Mouse (Mus musculus): Measurements from ENCODE around the gene Gtf2f1.
A peak's percentile ranks its signal among the peaks of the same experiment; 100 is the strongest.

Gtf2f1 gene

GRCm38 (mm10) chr17:57007137-57007905, 3.8 kb downstream of the Gtf2f1 start:
- DNase-seq (ENCODE audit: low read depth in 2 of 2, low spot score in 2 of 2): no peak

DNA sequence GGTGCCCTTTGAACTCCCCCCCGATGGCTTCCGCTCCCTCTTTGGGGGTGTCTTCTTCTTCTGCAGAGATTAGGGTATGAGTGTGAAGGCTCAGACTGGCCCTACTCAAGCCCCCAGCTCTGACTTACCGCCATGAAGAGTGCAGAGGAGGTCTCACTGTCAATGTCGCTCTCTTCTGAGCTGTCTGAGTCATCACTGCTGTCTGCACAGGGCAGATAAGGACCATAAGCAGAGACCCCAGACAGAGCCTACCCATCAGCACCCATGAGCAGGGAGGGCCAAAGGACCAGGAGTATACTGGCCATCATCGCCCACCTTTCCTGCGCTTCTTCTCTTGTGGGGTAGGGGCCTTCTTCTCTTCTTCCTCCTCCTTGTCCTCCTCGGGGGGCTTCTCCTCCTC, 7.1 kb downstream of the Gtf2f1 start:
- DNase-seq (ENCODE audit: low read depth in 2 of 2, low spot score in 2 of 2): no peak

GRCm38 (mm10) chr17:57001228-57001627, 9.9 kb downstream of the Gtf2f1 start:
- DNase-seq (ENCODE audit: low read depth in 2 of 2, low spot score in 2 of 2): no peak

DNA sequence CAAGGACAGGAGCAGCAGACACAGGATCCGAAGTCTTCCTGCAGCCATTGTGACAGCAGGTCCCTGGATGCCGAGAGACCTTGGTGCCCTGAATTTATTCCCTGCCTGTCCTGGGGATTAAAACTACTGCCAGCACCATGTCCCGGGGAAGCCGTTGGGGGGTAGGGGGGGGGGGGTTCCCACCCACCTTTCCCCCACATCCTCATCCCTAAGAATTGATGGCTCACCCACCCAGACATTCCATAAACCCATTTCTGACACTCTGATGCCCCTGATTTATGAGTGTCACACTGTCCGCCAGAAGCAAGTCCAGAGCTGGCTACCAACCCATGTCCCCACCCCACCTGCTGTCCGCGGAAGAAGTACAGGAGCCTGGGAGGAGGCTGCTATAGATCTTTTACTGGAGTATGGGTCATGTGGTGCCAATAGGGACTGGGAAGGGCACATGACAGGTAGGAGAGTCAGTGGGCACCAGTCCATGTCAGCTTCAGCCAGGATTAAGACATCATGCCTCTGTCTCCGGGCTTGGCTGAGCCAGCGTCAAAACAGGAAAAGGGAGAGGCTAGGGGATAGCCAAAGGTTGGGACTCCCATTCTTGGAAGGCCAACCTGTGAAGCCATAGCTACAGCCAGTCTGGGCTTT, 11.0 kb downstream of the Gtf2f1 start, which contains the start of gene Pspn:
Gene Pspn (minus strand): TSS at position 51 of the 642 bp plus-strand sequence.
- DNase-seq (ENCODE audit: low read depth in 2 of 2, low spot score in 2 of 2): no peak

DNA sequence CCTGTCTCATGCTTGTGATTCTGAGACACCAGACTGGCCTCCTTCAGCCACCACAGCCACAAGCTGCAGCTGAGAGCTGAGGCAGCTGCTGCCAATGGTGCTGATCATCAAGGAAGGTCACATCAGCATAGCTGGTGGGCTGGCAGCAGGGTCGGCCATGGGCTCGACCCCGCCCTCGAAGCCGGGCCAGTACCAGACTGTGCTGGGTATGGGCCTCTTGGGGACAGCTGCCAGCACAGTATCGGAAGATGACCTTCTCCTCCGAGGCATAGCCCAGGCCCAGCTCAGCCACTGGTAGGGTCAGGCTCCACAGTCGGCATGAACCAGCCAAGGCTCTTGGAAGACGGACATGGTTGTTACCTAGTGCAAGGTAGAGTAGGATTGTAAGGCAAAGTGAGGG, 11.7 kb downstream of the Gtf2f1 start:
- no peak for DNase-seq (ENCODE audit: low read depth in 2 of 2, low spot score in 2 of 2)

- DNase-seq (ENCODE audit: low read depth in 2 of 2, low spot score in 2 of 2): peak; percentile 93 to 95
Observed at GRCm38 (mm10) chr17:56997029-56997667, 13.9 kb downstream of the Gtf2f1 start, which contains the start of gene Alkbh7. Gene Alkbh7 (plus strand): TSS chr17:56997339.

GRCm38 (mm10) chr17:56996506-56996905, 14.6 kb downstream of the Gtf2f1 start:
- no peak for DNase-seq (ENCODE audit: low read depth in 2 of 2, low spot score in 2 of 2)

- no peak for DNase-seq (ENCODE audit: low read depth in 2 of 2, low spot score in 2 of 2)
Observed at GRCm38 (mm10) chr17:56995046-56995445, 16.0 kb downstream of the Gtf2f1 start.

GRCm38 (mm10) chr17:56990966-56991365, 20.1 kb downstream of the Gtf2f1 start:
- DNase-seq (ENCODE audit: low read depth in 2 of 2, low spot score in 2 of 2): no peak

- DNase-seq (ENCODE audit: low read depth in 2 of 2, low spot score in 2 of 2): peak; percentile 93 to 96
Observed at GRCm38 (mm10) chr17:56990115-56990746, 20.9 kb downstream of the Gtf2f1 start, which contains the start of gene Clpp. Gene Clpp (plus strand): TSS chr17:56990305.

- DNase-seq (ENCODE audit: low read depth in 2 of 2, low spot score in 2 of 2): no peak
Observed at GRCm38 (mm10) chr17:56989467-56990114, 21.5 kb downstream of the Gtf2f1 start.

GRCm38 (mm10) chr17:56988921-56989430, 22.1 kb downstream of the Gtf2f1 start:
- DNase-seq (ENCODE audit: low read depth in 2 of 2, low spot score in 2 of 2): no peak

DNA sequence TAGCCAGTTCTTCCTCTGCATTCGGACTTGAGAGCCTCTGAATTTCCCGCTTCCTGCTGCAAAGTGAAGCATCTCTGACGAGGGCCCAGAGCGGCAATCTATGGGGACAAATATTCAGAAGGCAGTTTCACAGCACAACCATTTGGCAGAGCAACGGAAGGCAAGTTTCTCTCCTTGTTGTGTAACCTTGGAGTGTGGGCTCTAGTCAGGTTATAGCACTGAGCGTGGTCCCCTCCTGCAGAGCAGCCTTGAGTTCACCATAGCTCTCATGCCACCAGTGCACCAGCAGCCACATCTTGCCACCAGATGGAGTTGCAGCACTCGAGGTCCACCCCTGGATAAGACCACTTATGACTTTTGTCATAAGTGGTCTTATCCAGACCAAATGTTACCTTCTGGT, 22.6 kb downstream of the Gtf2f1 start:
- DNase-seq (ENCODE audit: low read depth in 2 of 2, low spot score in 2 of 2): no peak

GRCm38 (mm10) chr17:56986105-56986805, 24.8 kb downstream of the Gtf2f1 start:
- no peak for DNase-seq (ENCODE audit: low read depth in 2 of 2, low spot score in 2 of 2)

GRCm38 (mm10) chr17:56985656-56986055, 25.4 kb downstream of the Gtf2f1 start:
- no peak for DNase-seq (ENCODE audit: low read depth in 2 of 2, low spot score in 2 of 2)

GRCm38 (mm10) chr17:56984886-56985285, 26.2 kb downstream of the Gtf2f1 start:
- no peak for DNase-seq (ENCODE audit: low read depth in 2 of 2, low spot score in 2 of 2)

DNA sequence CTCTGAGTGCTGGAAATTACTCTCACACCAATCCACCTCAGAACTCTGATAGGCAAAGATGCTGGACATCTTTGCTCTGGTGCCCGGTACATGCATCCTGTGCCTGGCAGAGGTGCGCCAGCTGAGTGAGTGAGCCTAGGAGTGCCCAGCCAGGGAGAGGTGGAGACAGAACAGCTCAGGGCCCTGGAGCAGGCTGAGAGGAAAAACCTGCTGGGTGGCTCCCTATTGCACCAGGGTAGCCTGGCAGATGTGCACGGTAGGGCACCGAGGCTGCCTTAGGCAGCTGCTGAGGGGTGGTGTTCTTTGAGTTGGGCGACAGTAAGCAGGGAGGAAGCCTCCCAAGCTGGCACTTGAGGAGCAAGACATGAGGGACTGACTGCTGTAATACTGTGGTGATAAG, 29.1 kb downstream of the Gtf2f1 start, which contains the start of gene Acer1:
Gene Acer1 (minus strand): TSS at position 114 of the 400 bp plus-strand sequence.
- no peak for DNase-seq (ENCODE audit: low read depth in 2 of 2, low spot score in 2 of 2)

GRCm38 (mm10) chr17:56981049-56981448, 30.0 kb downstream of the Gtf2f1 start:
- no peak for DNase-seq (ENCODE audit: low read depth in 2 of 2, low spot score in 2 of 2)

DNA sequence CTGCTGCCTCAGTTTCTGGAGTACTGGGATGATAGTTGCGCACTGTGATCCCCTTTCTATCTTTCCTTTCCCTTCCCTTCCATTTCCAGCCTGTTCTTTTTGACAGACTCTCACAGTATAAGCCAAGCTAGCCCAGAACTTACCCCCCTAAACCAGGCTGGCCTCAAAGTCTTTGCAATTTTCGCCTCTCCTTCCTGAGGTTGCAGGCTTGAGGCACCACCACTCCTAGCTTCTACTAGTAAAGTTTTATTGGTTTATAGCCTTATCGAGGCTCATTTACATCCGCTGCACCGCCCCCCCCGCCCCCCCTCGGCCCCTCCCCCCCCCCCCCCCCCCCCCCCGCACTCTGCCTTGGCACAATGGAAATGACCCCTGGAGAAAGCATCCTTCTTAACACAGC, 31.6 kb downstream of the Gtf2f1 start:
- DNase-seq (ENCODE audit: low read depth in 2 of 2, low spot score in 2 of 2): no peak

All from CD8-positive naive resting alpha-beta T cell, adult 2 months (primary cell).